Mouse (Mus musculus) ovary, postnatal 10 days (tissue): ENCODE data around the gene Stra6.
A peak's percentile ranks its signal among the peaks of the same experiment; 100 is the strongest.

Experiments used
- DNase-seq: peaks from one replicate; pipeline ENCODE4 v3.0.0; 2022; ENCODE audit warnings: low spot score

Stra6 gene

GRCm38 (mm10) chr9:58063531-58063930, at the start of gene Stra6:
Gene Stra6, plus strand, starts transcription at chr9:58063788.
- no peak for DNase-seq

- no peak for DNase-seq
Observed at GRCm38 (mm10) chr9:58014393-58015160, 49.0 kb upstream of the Stra6 start.

GRCm38 (mm10) chr9:58015856-58016255, 47.7 kb upstream of the Stra6 start:
- DNase-seq = no peak

- DNase-seq = no peak
Observed at GRCm38 (mm10) chr9:58016962-58017361, 46.6 kb upstream of the Stra6 start.

GRCm38 (mm10) chr9:58018385-58018784, 45.2 kb upstream of the Stra6 start:
- DNase-seq = no peak

GRCm38 (mm10) chr9:58025995-58026394, 37.6 kb upstream of the Stra6 start:
- DNase-seq = no peak

GRCm38 (mm10) chr9:58027426-58028180, 36.0 kb upstream of the Stra6 start:
- no peak for DNase-seq

GRCm38 (mm10) chr9:58028841-58029240, 34.7 kb upstream of the Stra6 start:
- no peak for DNase-seq

- DNase-seq = no peak
Observed at GRCm38 (mm10) chr9:58029635-58030034, 34.0 kb upstream of the Stra6 start.

GRCm38 (mm10) chr9:58031895-58032294, 31.7 kb upstream of the Stra6 start:
- no peak for DNase-seq

- no peak for DNase-seq
Observed at GRCm38 (mm10) chr9:58035519-58035918, 28.1 kb upstream of the Stra6 start.

GRCm38 (mm10) chr9:58035951-58036698, 27.5 kb upstream of the Stra6 start:
- no peak for DNase-seq

GRCm38 (mm10) chr9:58036961-58037360, 26.6 kb upstream of the Stra6 start:
- no peak for DNase-seq

GRCm38 (mm10) chr9:58038500-58039168, 25.0 kb upstream of the Stra6 start:
- DNase-seq = peak; percentile 42

GRCm38 (mm10) chr9:58040977-58041376, 22.6 kb upstream of the Stra6 start:
- no peak for DNase-seq

GRCm38 (mm10) chr9:58042391-58042790, 21.2 kb upstream of the Stra6 start:
- no peak for DNase-seq

GRCm38 (mm10) chr9:58043496-58044017, 20.0 kb upstream of the Stra6 start:
- DNase-seq = no peak

GRCm38 (mm10) chr9:58044828-58045227, 18.8 kb upstream of the Stra6 start:
- no peak for DNase-seq

GRCm38 (mm10) chr9:58045646-58046045, 17.9 kb upstream of the Stra6 start:
- no peak for DNase-seq

GRCm38 (mm10) chr9:58047061-58047460, 16.5 kb upstream of the Stra6 start:
- no peak for DNase-seq

GRCm38 (mm10) chr9:58048621-58049020, 15.0 kb upstream of the Stra6 start:
- DNase-seq = no peak

- no peak for DNase-seq
Observed at GRCm38 (mm10) chr9:58049186-58049585, 14.4 kb upstream of the Stra6 start.
